Mouse (Mus musculus): ENCODE measurements around the gene Ctnnd2.
"Not testable (repeated sequence)": the region's sequence is repeated elsewhere in the genome, so short reads cannot be mapped to it uniquely, and the experiment has no call there.

The Ctnnd2 gene

GRCm38 (mm10) chr15:30172391-30173281 is at the start of gene Ctnnd2:
Ctnnd2 (plus strand) TSS chr15:30172593.
- peak; percentile 69 for DNase-seq (ENCODE audit: low spot score)

GRCm38 (mm10) chr15:30130705-30131104 is 41.7 kb upstream of the Ctnnd2 start:
- no peak for DNase-seq (ENCODE audit: low spot score)

GRCm38 (mm10) chr15:30139626-30140025 is 32.8 kb upstream of the Ctnnd2 start:
- not testable (repeated sequence) for DNase-seq (ENCODE audit: low spot score)

DNA sequence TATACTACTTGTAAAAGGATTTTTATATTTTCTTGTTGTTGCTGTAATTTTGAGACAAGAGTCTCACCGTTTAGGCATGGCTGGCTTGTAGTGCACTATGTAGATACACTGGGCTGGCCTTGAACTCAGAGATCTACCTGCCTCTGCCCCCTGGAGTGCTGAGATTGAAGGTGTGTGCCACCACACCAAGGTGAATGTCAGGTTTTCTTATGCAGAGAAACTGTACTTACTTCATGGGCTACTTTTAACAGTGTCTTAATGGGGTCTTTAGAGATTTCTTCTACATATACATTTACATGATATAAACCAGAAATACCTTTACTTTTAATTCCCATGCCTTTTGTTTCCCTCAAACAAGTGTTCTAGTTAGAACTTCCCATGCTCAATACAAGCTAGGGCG is 27.0 kb upstream of the Ctnnd2 start:
- no peak for DNase-seq (ENCODE audit: low spot score)

GRCm38 (mm10) chr15:30152176-30152575 is 20.2 kb upstream of the Ctnnd2 start:
- no peak for DNase-seq (ENCODE audit: low spot score)

DNA sequence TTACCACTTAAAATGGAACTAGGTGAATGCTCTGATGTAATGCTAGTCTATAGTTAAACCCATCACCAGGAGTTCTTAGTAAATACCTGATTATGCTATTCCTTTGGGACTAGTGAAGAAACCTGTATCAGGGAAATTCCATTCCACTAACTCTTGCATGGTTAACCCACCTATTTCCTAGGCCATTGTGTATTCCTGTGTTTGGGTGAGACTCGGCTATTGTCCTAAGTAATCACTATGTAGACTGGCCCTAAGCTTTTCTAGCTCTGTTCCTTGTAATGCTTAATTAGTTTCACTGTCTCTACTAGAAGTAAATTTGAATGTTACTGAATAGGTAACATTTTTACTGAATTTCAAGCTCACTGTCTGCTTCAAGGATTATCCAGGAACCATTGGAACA is 14.4 kb upstream of the Ctnnd2 start:
- no peak for DNase-seq (ENCODE audit: low spot score)

DNA sequence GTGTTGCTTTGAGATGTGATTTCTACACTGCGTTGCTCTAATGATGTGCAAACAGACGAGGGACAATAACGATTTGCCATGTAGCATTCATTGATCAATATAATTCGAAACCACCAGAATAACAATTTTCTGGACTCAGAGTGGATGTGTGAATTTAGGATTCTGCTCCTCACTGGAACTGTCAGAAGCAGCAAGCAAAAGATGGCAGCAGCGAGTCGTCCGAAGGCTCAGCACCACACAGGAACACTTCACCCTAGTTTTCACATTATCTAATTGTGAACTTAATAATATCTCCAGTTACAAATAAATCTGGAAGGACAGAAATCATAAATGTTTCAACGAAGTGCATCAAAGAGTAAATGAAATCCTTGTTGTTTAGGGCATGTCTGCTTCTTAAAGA is 2.4 kb upstream of the Ctnnd2 start:
- no peak for DNase-seq (ENCODE audit: low spot score)

- DNase-seq (ENCODE audit: low spot score) = no peak
Observed at GRCm38 (mm10) chr15:30171493-30172195, 749 bp upstream of the Ctnnd2 start.

DNA sequence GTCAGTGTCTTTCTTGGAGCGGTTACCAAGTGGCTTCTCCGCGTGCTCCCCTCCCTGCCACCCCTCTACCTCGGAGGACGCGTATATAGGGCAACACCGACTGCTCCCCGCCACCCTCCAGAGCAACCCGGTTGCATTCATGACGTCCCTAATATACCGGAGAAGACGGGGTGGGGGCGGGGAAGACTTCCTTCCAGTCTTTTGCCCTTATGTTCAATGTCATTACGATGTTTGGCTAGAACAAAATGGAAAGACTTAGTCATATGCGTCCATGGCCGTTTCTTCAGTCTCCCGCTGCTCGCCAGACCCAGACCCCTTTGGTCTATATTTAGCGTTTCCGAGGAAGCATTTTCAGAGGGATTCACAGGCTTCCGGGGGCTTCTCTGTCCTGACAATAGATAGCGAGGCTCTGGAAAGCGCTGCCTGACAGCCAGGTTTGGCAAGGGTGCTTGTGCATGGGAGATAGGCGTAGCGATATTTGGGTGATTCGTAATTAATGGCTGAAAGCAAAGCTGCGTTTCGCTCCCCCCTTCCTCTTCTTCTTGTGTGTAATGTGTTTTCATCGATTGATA is 1.1 kb downstream of the Ctnnd2 start:
- peak; percentile 30 for DNase-seq (ENCODE audit: low spot score)

GRCm38 (mm10) chr15:30174321-30174720 is 1.9 kb downstream of the Ctnnd2 start:
- no peak for DNase-seq (ENCODE audit: low spot score)

- no peak for DNase-seq (ENCODE audit: low spot score)
Observed at GRCm38 (mm10) chr15:30184020-30184419, 11.6 kb downstream of the Ctnnd2 start.

GRCm38 (mm10) chr15:30190872-30191271 is 18.5 kb downstream of the Ctnnd2 start:
- no peak for DNase-seq (ENCODE audit: low spot score)

- no peak for DNase-seq (ENCODE audit: low spot score)
Observed at GRCm38 (mm10) chr15:30191931-30192668, 19.7 kb downstream of the Ctnnd2 start.

- no peak for DNase-seq (ENCODE audit: low spot score)
Observed at GRCm38 (mm10) chr15:30198429-30198828, 26.0 kb downstream of the Ctnnd2 start.

- no peak for DNase-seq (ENCODE audit: low spot score)
Observed at GRCm38 (mm10) chr15:30199785-30200184, 27.4 kb downstream of the Ctnnd2 start.

DNA sequence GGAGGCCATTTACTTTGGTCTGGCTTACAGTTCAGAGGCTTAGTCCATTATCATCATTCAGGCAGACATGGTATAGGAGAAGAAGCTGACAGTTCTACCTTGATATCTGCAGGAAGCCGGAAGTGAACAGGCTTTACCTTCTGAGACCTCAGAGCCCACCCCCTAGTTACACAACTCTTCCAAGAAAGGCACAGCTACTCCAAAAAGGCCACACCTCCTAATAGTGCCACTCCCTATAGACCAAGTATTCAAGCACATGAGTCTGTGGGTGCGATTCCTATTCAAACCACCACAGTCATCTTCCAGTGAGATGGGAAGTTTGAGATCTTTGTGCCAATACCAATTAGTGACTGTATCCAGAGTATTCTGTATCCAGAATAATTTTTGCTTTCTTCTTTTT is 28.8 kb downstream of the Ctnnd2 start:
- DNase-seq (ENCODE audit: low spot score) = no peak

DNA sequence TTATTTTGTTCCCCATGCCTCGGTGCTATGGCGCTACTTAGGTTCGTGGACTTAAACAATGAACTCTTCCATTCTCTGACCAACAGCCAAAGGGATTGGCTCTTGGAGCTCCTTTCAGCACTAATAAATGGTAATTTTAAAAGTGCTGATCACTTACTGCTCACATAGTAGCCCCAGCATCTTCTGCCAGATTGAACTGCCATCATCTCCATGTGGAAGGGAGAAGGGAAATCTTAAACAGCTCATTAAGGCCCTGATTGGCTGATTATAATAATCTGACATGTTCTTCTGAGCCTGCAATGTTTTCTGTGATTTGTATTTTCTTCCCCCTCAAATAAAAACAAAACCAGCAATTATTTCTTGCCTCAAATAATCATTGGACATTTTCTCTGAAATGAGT is 29.2 kb downstream of the Ctnnd2 start:
- DNase-seq (ENCODE audit: low spot score) = no peak

- no peak for DNase-seq (ENCODE audit: low spot score)
Observed at GRCm38 (mm10) chr15:30212746-30213145, 40.4 kb downstream of the Ctnnd2 start.

- no peak for DNase-seq (ENCODE audit: low spot score)
Observed at GRCm38 (mm10) chr15:30215871-30216270, 43.5 kb downstream of the Ctnnd2 start.

GRCm38 (mm10) chr15:30229112-30229511 is 56.7 kb downstream of the Ctnnd2 start:
- no peak for DNase-seq (ENCODE audit: low spot score)

GRCm38 (mm10) chr15:30235210-30236034 is 63.0 kb downstream of the Ctnnd2 start:
- DNase-seq (ENCODE audit: low spot score) = no peak

Data from left cerebral cortex, adult 11 months (tissue).